Mouse (Mus musculus): ENCODE data around the gene H2-Aa. TPM values are rescaled to one million over a fixed set of nuclear protein-coding genes. Genes with fewer than 3 reads are reported as not detected.
A peak's percentile ranks its signal among the peaks of the same experiment; 100 is the strongest.

The H2-Aa gene
- polyA plus RNA-seq, 1 experiment from 2014 or later: 4.7 TPM

DNA sequence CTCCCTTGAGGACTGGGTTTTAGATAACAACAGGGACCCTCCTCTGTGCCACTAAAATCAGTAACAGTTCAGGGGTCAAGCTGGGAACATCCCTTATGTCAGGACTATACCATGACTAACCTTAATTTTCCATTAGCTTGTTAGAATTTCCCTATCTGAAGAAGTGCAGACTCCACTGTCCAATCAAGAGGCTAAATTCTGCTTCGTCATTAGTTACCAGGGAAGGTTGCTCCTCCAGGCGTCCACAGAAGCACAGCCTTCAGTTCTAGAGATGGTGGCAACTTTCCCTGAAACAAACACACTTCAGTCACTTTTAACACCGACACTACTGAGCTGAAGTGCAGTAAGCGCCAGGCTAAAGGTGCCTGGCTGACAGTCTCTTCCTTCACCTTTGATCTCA, 17.1 kb upstream of the H2-Aa start:
- no peak overlapping the region for H3K4me3 ChIP-seq (ENCODE audit: low read depth, low read length)
- no peak for ATAC-seq (ENCODE audit: low read depth)
- no peaks in the 10 kb centered on the region; the same call in 1 of the 2 replicates for H3K4me1 ChIP-seq (ENCODE audit: control insufficient read depth, low read depth, low read length)
- 13% methylated on average over 4 of the region's 4 CpGs for WGBS (ENCODE audit: insufficient replicate concordance)
- no peak overlapping the region for H3K4me2 ChIP-seq (ENCODE audit: low read depth, low read length)
- H3K9ac ChIP-seq (ENCODE audit: low read depth, low read length): no peak overlapping the region
- H3K36me3 ChIP-seq (ENCODE audit: control insufficient read depth, insufficient read depth): no peaks in the 10 kb centered on the region
- H3K27me3 ChIP-seq (ENCODE audit: control insufficient read depth, insufficient read depth, low read depth, low read length): 0 out of 2 replicates have a peak, but pooled peaks cover 3% of the 10 kb centered on the region
- no peaks in the 10 kb centered on the region for H3K9me3 ChIP-seq (replicated peaks; ENCODE audit: control insufficient read depth, low read length)
- no peak overlapping the region for H3K27ac ChIP-seq (ENCODE audit: low read length)

DNA sequence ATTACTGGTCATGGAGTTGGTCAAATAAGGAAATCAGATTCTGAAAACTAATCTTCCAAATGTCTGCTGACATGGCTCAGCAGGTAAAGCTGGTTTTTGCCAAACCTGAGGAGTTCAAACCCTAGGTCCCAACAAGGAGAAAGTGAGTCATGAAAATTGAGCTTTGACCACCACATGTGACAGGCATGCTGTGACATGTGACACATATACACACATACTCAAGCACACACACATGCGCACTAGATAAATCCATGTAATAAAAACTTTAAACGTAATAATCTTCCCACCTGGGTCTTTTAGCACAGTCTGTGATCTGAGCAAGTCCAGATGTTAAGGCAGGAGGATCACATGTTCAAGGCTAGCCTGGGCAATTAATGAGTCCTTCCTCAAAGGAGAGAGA, 16.2 kb upstream of the H2-Aa start:
- no peak overlapping the region for H3K4me2 ChIP-seq (ENCODE audit: low read depth, low read length)

DNA sequence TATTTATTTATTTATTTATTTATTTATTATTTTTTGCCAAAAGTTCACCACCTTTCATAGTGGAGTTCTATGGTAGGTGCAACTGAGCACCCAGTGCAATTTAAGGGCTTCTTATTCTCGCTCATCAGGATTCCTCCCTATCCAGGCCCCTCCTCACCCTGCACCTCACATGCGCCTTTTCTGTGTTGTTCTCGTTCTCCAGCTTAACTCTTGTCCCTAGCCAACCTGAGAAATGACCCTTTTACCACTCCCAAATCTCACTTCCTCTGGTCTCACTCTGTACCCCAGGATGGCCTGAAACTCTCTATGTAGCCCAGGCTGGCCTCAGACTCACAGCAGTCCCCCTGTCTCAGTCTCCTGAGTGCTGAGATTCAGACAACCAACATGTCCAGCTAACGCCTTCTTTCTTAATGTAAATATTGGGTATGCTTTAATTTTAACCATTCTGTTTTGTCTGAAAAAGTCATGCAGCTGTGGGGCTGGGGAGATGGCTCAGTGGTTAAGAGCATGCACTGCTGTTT, 14.1 kb upstream of the H2-Aa start:
- no peak for ATAC-seq (ENCODE audit: low read depth)
- WGBS (ENCODE audit: insufficient replicate concordance): 69% methylated on average over 4 of the region's 4 CpGs
- H3K27me3 ChIP-seq (ENCODE audit: control insufficient read depth, insufficient read depth, low read depth, low read length): no peaks in the 10 kb centered on the region; the same call in 1 of the 2 replicates
- H3K27ac ChIP-seq (ENCODE audit: low read length): no peak overlapping the region
- no peaks in the 10 kb centered on the region for H3K36me3 ChIP-seq (ENCODE audit: control insufficient read depth, insufficient read depth)
- no peak overlapping the region for H3K4me2 ChIP-seq (ENCODE audit: low read depth, low read length)
- H3K4me1 ChIP-seq (ENCODE audit: control insufficient read depth, low read depth, low read length): no peaks in the 10 kb centered on the region
- no peak overlapping the region for H3K4me3 ChIP-seq (ENCODE audit: low read depth, low read length)
- no peak overlapping the region for H3K9ac ChIP-seq (ENCODE audit: low read depth, low read length)
- no peaks in the 10 kb centered on the region for H3K9me3 ChIP-seq (replicated peaks; ENCODE audit: control insufficient read depth, low read length)

More for the DNA sequence above, 16.2 kb upstream of the H2-Aa start:
- no peak overlapping the region for H3K27ac ChIP-seq (ENCODE audit: low read length)
- no peak overlapping the region for H3K4me3 ChIP-seq (ENCODE audit: low read depth, low read length)
- H3K4me1 ChIP-seq (ENCODE audit: control insufficient read depth, low read depth, low read length): no peaks in the 10 kb centered on the region
- no peak overlapping the region for H3K9ac ChIP-seq (ENCODE audit: low read depth, low read length)
- H3K27me3 ChIP-seq (ENCODE audit: control insufficient read depth, insufficient read depth, low read depth, low read length): 0 out of 2 replicates have a peak, but pooled peaks cover 3% of the 10 kb centered on the region
- no peaks in the 10 kb centered on the region for H3K36me3 ChIP-seq (ENCODE audit: control insufficient read depth, insufficient read depth)
- no peak for ATAC-seq (ENCODE audit: low read depth)
- H3K9me3 ChIP-seq (replicated peaks; ENCODE audit: control insufficient read depth, low read length): no peaks in the 10 kb centered on the region
- whole genome bisulfite sequencing (ENCODE audit: insufficient replicate concordance): 82% methylated on average over 2 of the region's 2 CpGs

DNA sequence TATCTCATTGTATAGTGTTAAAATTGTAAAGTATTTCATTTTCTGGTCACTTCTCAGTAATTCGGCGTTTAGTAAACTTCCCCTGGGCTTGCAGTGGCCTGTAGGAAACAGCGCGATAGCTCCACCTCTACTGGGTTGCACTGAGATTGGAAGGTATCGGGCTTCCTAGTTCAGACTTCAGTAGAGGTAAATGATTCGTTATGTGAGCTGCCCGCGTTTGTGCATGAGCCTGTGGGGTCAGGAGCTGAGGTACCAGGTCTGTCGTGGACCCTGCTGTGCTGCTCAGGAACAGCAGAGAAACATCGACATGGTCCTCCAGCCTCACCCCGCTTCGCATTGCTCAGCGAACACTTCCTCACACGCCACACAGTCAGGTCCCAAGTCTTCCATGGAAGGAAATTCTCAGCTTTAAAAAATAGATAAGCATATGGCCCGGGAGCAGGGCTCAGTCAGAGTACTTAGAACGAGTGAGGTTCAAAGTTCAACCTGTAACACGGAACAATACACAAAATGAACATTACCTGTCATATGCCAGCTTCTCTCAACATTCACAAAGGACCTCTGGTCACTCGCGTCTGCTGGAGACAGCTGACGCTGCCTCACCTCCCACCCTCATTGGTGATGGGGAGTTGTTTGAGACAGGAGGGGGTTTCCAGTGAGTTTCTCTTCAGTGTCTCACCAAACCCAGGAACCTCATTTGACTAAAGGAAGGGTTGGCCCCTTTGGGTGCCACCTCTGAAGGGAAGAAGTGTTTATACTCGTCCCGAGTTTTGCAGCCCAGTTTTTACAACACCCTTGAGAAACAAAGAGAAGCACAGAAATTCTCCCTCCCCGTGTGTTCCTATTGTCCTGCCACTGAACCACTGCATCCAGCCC, 13.3 kb upstream of the H2-Aa start:
- no peaks in the 10 kb centered on the region for H3K36me3 ChIP-seq (ENCODE audit: control insufficient read depth, insufficient read depth)
- H3K4me3 ChIP-seq (ENCODE audit: low read depth, low read length): no peak overlapping the region
- no peak overlapping the region for H3K27ac ChIP-seq (ENCODE audit: low read length)
- H3K4me1 ChIP-seq (ENCODE audit: control insufficient read depth, low read depth, low read length): no peaks in the 10 kb centered on the region
- WGBS (ENCODE audit: insufficient replicate concordance): 57% methylated on average over 23 of the region's 23 CpGs
- no peaks in the 10 kb centered on the region for H3K9me3 ChIP-seq (replicated peaks; ENCODE audit: control insufficient read depth, low read length)
- ATAC-seq (ENCODE audit: low read depth): no peak
- H3K27me3 ChIP-seq (ENCODE audit: control insufficient read depth, insufficient read depth, low read depth, low read length): no peaks in the 10 kb centered on the region; the same call in 1 of the 2 replicates
- H3K4me2 ChIP-seq (ENCODE audit: low read depth, low read length): no peak overlapping the region
- no peak overlapping the region for H3K9ac ChIP-seq (ENCODE audit: low read depth, low read length)

DNA sequence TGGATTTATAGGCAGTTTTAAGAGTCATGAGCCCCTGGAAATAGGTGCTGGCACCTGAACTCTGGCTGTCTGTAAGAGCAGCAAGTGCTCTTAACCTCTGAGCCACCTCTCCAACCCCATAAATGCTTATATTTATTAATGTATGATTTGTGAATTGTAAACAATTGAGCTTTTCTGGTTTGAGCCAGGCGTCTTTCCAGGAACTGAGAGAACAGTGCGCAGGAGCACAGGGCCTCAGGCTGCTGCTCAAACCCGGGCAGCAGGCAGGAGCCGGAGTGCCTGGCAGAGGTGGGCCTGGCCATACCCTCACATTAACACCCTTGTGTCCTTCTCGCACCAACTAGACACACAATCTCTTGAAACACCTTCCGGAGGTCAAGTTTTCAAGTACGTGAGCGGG, 12.4 kb upstream of the H2-Aa start:
- no peaks in the 10 kb centered on the region for H3K36me3 ChIP-seq (ENCODE audit: control insufficient read depth, insufficient read depth)
- WGBS (ENCODE audit: insufficient replicate concordance): 72% methylated on average over 8 of the region's 8 CpGs
- H3K4me1 ChIP-seq (ENCODE audit: control insufficient read depth, low read depth, low read length): no peaks in the 10 kb centered on the region
- no peak for ATAC-seq (ENCODE audit: low read depth)
- no peaks in the 10 kb centered on the region for H3K9me3 ChIP-seq (replicated peaks; ENCODE audit: control insufficient read depth, low read length)
- no peaks in the 10 kb centered on the region; the same call in 1 of the 2 replicates for H3K27me3 ChIP-seq (ENCODE audit: control insufficient read depth, insufficient read depth, low read depth, low read length)
- H3K27ac ChIP-seq (ENCODE audit: low read length): no peak overlapping the region
- H3K4me2 ChIP-seq (ENCODE audit: low read depth, low read length): no peak overlapping the region
- H3K9ac ChIP-seq (ENCODE audit: low read depth, low read length): no peak overlapping the region
- H3K4me3 ChIP-seq (ENCODE audit: low read depth, low read length): no peak overlapping the region

DNA sequence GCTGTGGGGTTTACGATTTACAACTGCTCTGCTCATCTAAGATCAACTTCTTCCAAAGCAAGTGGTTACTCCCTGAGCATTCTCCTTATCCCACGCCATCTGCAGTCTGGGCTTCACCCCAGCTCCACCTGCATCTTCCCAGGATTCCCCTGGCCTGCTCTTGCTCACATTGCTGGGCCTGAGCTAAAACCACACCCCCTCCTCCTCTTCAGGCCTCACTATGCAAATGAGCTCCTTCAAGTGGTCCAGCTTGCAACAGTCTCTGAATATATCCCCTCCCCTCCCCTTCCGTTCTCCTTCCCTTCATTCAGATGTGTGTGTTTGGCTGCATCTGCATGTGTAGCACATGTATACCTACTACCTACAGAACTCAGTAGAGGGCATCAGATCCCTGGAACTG, 11.7 kb upstream of the H2-Aa start:
- Histone ChIP-seq H3K4me2 (ENCODE audit: low read depth, low read length) (no peak overlapping the region), H3K9me3 (replicated peaks; ENCODE audit: control insufficient read depth, low read length) (no peaks in the 10 kb centered on the region), H3K4me3 (ENCODE audit: low read depth, low read length) (no peak overlapping the region), H3K36me3 (ENCODE audit: control insufficient read depth, insufficient read depth) (no peaks in the 10 kb centered on the region), H3K27ac (ENCODE audit: low read length) (no peak overlapping the region), H3K4me1 (ENCODE audit: control insufficient read depth, low read depth, low read length) (no peaks in the 10 kb centered on the region), H3K27me3 (ENCODE audit: control insufficient read depth, insufficient read depth, low read depth, low read length) (no peaks in the 10 kb centered on the region; the same call in 1 of the 2 replicates), H3K9ac (ENCODE audit: low read depth, low read length) (no peak overlapping the region)
- ATAC-seq (ENCODE audit: low read depth): no peak
- WGBS (ENCODE audit: insufficient replicate concordance): 61% methylated on average over 3 of the region's 3 CpGs

DNA sequence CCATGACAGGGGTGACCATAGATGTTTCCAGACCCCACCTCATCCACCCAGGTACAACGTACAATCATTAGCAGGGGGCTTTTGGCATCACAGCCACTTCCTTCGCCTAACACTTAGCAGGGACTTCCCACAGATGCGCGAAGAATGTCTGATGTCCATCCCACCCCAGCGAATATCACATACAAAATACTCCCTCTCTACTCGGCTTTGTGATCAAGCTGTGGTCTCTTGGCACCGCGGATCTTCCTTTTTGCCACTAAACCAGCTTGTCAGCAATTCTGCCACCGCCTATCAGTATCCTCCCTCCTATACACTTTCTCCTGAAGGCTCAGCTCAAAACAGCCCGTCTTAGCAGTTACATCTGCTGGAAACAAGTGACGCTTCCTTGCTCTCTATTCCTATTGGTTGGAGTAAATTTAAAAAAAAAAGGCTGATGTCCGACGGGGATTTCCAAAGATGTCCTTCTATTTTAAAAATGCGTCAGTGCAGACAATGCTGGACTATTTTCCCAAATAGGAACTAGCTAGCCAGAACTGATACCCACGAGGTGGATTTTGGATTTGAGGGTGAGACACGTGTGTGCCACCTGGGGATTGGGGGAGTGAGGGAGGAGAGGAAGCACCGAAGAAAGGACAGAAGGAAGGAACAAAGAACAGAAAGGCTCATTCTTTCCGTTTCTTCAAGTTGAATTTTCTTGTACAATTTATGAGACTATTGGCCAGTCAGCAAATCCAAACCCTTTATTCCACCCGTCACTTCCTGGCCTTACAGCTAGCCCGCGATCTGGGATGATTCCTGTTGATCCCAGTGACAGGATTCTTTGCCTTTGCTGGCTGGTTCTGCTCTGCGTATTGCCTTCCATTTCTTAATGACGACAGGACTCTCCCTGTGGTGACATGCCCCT, 8.5 kb upstream of the H2-Aa start:
- Histone ChIP-seq H3K36me3 (ENCODE audit: control insufficient read depth, insufficient read depth) (no peaks in the 10 kb centered on the region), H3K27me3 (ENCODE audit: control insufficient read depth, insufficient read depth, low read depth, low read length) (no peaks in the 10 kb centered on the region; the same call in 1 of the 2 replicates), H3K9me3 (replicated peaks; ENCODE audit: control insufficient read depth, low read length) (no peaks in the 10 kb centered on the region; the same call in 1 of the 2 replicates), H3K4me1 (ENCODE audit: control insufficient read depth, low read depth, low read length) (no peaks in the 10 kb centered on the region), H3K4me2 (ENCODE audit: low read depth, low read length) (peak overlapping the region; percentile 12; the same call in 1 of the 2 replicates), H3K9ac (ENCODE audit: low read depth, low read length) (no peak overlapping the region), H3K27ac (ENCODE audit: low read length) (no peak overlapping the region), H3K4me3 (ENCODE audit: low read depth, low read length) (no peak overlapping the region)
- ATAC-seq (ENCODE audit: low read depth): no peak
- WGBS (ENCODE audit: insufficient replicate concordance): 19% methylated on average over 23 of the region's 23 CpGs

DNA sequence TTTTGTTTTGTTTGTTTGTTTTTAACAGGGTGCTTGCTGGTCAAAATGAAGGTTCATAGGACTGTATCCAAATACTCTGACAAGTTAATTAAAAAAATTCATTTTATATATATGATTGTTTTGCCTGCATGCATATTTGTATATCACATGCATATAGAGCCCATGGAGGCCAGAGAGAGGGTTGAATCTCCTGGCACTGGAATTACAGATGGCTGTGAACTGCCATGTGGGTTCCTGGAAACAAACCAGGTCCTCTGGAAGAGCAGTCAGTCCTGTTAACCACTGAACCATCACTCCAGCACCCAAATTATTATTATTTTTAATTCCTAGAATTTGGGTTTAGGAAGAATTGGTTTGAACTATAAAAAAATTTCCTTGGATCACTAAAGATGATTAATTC, 7.7 kb upstream of the H2-Aa start:
- Histone ChIP-seq H3K36me3 (ENCODE audit: control insufficient read depth, insufficient read depth) (no peaks in the 10 kb centered on the region), H3K9ac (ENCODE audit: low read depth, low read length) (no peak overlapping the region), H3K4me1 (ENCODE audit: control insufficient read depth, low read depth, low read length) (no peaks in the 10 kb centered on the region), H3K27me3 (ENCODE audit: control insufficient read depth, insufficient read depth, low read depth, low read length) (no peaks in the 10 kb centered on the region; the same call in 1 of the 2 replicates), H3K9me3 (replicated peaks; ENCODE audit: control insufficient read depth, low read length) (no peaks in the 10 kb centered on the region; the same call in 1 of the 2 replicates), H3K4me3 (ENCODE audit: low read depth, low read length) (no peak overlapping the region), H3K27ac (ENCODE audit: low read length) (no peak overlapping the region), H3K4me2 (ENCODE audit: low read depth, low read length) (no peak overlapping the region)
- no peak for ATAC-seq (ENCODE audit: low read depth)
